Mouse (Mus musculus) kidney, embryonic 16.5 days (tissue): ENCODE measurements around the gene Trim80. TPM values are rescaled to one million over a fixed set of nuclear protein-coding genes. Genes with fewer than 3 reads are reported as not detected.
A peak's percentile ranks its signal among the peaks of the same experiment; 100 is the strongest.
"Not testable (repeated sequence)": the region's sequence is repeated elsewhere in the genome, so short reads cannot be mapped to it uniquely, and the experiment has no call there.

ENCODE experiments used
- ATAC-seq: fragments of 200-750 bp; cut with Nextera tagmentation; 2 replicates; pipeline ENCODE4 v1.8.0; 2017; ENCODE audit warnings: moderate TSS enrichment; ENCODE audit not compliant: low FRiP score, low TSS enrichment
- H3K27ac ChIP-seq: fragments of 300-500 bp; sonication (generic); 2 replicates; pipeline ENCODE4 v1.5.1; 2014; ENCODE audit warnings: low read length
- H3K27me3 ChIP-seq: fragments of 300-500 bp; sonication (generic); 2 replicates; pipeline ENCODE4 v1.6.1; 2014; ENCODE audit warnings: low read length, control low read depth, mixed read lengths; ENCODE audit not compliant: insufficient read depth
- H3K36me3 ChIP-seq: fragments of 300-500 bp; sonication (generic); 2 replicates; pipeline ENCODE4 v1.6.1; 2014; ENCODE audit warnings: low read length, control low read depth, mixed read lengths; ENCODE audit not compliant: insufficient read depth
- H3K4me1 ChIP-seq: fragments of 300-500 bp; sonication (generic); 2 replicates; pipeline ENCODE4 v1.6.1; 2014; ENCODE audit warnings: low read length, control low read depth, mixed read lengths; ENCODE audit not compliant: insufficient read depth
- H3K4me2 ChIP-seq: fragments of 300-500 bp; sonication (generic); replicated peaks from 2 replicates; pipeline ENCODE4 v1.6.1; 2014; ENCODE audit warnings: low read depth, low read length
- H3K4me3 ChIP-seq: fragments of 300-500 bp; sonication (generic); 2 replicates; pipeline ENCODE4 v1.5.1; 2014; ENCODE audit warnings: mild to moderate bottlenecking, low read length
- H3K9ac ChIP-seq: fragments of 300-500 bp; sonication (generic); replicated peaks from 2 replicates; pipeline ENCODE4 v1.6.1; 2014; ENCODE audit warnings: low read length
- H3K9me3 ChIP-seq: fragments of 300-500 bp; sonication (generic); 2 replicates; pipeline ENCODE4 v1.6.1; 2016; ENCODE audit warnings: low read length, control low read depth
- WGBS: fragments of 180-500 bp; shearing (Covaris S2); extraction: QIAGEN DNeasy Blood & Tissue Kit; methylation state at CpG from one replicate; pipeline ENCODE4 v1.1.7; 2014; 5-methylcytosine and 5-hydroxymethylcytosine counted together
- microRNA-seq: library from miRNA; unstranded; fragments of <30 nt; microRNA quantifications from one replicate; pipeline ENCODE4, GENCODE M21; 2016
- polyA plus RNA-seq: library from polyadenylated mRNA; unstranded; fragments of >200 nt; fragmentation: Nextera tagmentation; extraction: Ambion mirVana; gene quantifications from 2 replicates; pipeline ENCODE4 v1.2.1, GENCODE M21; 2015

The Trim80 gene
- polyA plus RNA-seq, 1 experiment from 2014 or later = 0.12 TPM

DNA sequence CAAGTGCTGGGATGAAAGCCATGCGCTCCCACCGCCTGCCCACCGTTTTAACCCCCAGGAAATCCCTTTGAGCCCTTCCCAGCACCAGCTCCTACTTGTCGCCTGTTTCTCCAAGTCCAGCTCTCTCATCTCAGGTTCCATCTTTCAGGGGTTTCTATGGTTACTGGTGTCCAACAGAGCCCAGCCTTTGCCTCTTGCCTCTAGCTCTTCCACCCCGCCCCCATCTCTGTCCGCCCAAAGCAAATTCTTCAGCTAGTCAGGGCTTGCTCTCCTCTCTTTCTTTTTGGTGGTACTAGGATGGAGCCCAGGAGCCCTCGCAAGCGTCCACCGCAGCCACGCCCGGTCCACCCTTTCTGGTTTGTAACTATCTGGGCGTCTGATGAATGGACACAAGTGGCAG is 44.8 kb downstream of the Trim80 start:
- H3K9ac ChIP-seq = no peak overlapping the region
- H3K27me3 ChIP-seq = no peaks in the 10 kb centered on the region
- peak overlapping the region; percentile 23; the same call in 1 of the 2 replicates for H3K27ac ChIP-seq
- ATAC-seq = peak; percentile 36; the same call in 1 of the 2 replicates
- H3K36me3 ChIP-seq = peaks cover 4% of the 10 kb centered on the region
- H3K4me2 ChIP-seq = no peak overlapping the region
- no peaks in the 10 kb centered on the region for H3K9me3 ChIP-seq
- no peak overlapping the region for H3K4me3 ChIP-seq
- 47% methylated on average over 12 of the region's 12 CpGs for WGBS
- peaks cover 3% of the 10 kb centered on the region; the same call in 1 of the 2 replicates for H3K4me1 ChIP-seq

DNA sequence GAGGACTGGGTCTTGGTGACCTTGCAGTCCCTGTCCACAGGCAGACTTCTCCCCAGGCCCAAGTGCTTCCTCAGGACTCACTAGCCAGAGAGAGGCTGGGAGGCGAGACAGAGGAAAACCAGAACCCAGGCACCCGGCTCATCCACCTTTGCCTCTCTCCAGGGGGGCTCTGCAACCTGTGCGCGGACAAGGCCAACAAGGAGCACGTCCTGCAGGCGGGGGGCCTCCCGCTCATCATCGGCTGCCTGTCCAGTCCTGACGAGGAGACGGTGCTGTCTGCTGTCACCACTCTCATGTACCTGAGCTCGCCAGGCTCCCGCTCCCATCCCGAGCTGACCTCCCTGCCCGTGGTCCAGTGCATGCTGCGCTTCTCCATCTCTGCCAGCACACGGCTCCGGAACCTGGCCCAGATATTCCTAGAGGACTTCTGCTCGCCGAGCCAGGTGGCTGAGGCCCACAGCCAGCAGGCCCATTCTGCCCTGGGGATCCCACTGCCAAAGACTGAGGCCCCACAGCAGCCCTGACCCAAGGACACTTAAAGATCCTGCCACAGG is 48.3 kb downstream of the Trim80 start:
- H3K4me3 ChIP-seq = no peak overlapping the region
- H3K4me1 ChIP-seq = peaks cover 17% of the 10 kb centered on the region
- no peak overlapping the region for H3K27ac ChIP-seq
- peaks cover 4% of the 10 kb centered on the region; the same call in 1 of the 2 replicates for H3K36me3 ChIP-seq
- H3K27me3 ChIP-seq = no peaks in the 10 kb centered on the region
- no peaks in the 10 kb centered on the region for H3K9me3 ChIP-seq
- no peak for ATAC-seq
- H3K4me2 ChIP-seq = no peak overlapping the region
- H3K9ac ChIP-seq = no peak overlapping the region
- WGBS = 87% methylated on average over 19 of the region's 19 CpGs

DNA sequence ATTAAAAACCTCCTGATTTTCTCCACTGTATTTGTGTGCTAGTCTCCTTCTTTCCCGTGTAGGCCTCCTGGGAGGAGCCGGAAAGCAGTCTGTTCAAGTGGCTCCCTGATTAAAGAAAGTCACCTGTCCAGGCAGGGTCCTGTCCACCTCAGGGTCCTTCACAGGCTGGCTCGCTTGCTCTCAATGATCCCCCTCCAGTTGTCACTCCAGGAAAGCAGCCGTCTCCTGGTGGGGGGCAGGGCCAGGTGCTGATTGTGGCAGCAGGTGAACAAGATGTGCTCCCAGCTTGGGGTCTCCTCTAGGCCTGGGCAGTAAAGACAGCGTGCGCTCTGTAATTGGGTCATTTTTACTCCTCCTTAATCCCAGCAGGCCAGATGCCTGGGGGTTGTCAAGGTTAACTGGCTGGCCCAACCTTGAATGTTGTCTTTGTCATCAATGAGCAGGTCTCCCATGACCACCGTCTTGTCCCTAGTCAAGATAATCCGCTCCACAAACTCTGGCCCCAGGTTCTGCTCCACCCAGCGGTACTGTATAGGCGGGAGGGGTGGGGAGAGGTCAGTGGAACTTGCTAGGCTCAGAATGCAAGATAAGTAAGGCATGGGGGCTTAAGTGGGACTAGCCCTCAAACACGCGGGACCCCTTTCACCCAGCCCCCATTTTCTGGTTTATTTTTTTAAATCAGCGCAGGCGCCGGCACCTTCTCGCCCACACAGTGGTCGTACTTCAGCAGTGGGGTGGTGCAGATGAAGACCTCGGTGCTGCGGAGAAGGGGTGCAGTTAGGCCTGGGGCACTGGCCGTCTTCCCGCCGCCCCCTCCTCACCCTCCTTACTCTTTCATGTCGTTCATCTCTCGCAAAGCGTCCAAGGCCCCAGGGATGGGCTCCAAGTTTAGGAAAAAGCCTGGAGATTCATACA is 50.4 kb downstream of the Trim80 start:
- peaks cover 4% of the 10 kb centered on the region; the same call in 1 of the 2 replicates for H3K36me3 ChIP-seq
- H3K9ac ChIP-seq = peak overlapping the region; percentile 75
- peak overlapping the region; percentile 88 for H3K4me2 ChIP-seq
- H3K4me3 ChIP-seq = peak overlapping the region; percentile 77
- peak; percentile 32; the same call in 1 of the 2 replicates for ATAC-seq
- H3K27ac ChIP-seq = peak overlapping the region; percentile 82; the same call in 1 of the 2 replicates
- 23% methylated on average over 25 of the region's 25 CpGs for WGBS
- peaks cover 13% of the 10 kb centered on the region for H3K4me1 ChIP-seq
- no peaks in the 10 kb centered on the region for H3K27me3 ChIP-seq
- H3K9me3 ChIP-seq = no peaks in the 10 kb centered on the region

DNA sequence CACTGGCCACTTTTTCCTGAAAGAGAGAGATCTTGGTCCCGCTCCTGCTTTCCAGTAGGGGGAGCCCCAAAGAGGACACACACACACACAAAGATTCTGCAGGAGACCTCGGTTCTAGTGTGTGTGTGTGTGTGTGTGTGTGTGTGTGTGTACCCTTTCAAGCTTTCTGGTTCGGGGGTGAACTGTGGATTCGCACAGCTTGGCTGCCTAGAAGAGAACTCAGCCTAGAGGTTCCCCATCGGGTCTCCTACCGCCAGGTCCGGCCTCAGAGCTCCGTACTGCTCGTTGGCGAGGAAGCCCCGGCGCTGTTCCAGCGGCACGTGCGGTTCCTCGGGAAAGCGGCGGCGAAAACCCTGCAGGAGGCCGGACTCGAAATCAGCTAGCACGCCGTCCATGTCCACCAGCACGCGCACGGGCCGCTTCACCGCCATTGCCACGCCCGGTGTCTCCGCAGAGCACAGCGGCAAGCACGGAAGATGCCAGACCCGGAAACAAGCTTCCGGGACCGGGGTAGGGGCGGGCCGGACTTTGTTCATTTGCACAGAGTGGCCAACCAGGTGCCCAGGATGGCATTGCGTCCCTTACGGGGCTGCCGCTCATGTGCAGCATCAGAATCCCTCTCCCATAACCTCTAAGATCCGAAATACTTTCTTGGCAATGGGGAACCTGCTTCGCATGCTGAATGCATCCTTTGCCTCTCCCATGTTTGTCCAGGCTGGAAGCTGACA is 51.2 kb downstream of the Trim80 start, which contains the start of gene Nt5c:
TSS of gene Nt5c (minus strand) at position 507 of the 728 bp plus-strand sequence.
- peak within 1 kb of the TSS; percentile 77 for H3K4me3 ChIP-seq
- H3K9ac ChIP-seq = peak within 1 kb of the TSS; percentile 75
- 0% methylated on average over 43 of the region's 43 CpGs for WGBS
- H3K27ac ChIP-seq = peak within 1 kb of the TSS; percentile 82
- H3K27me3 ChIP-seq = no peaks in the 10 kb centered on the region
- H3K36me3 ChIP-seq = peaks cover 4% of the 10 kb centered on the region; the same call in 1 of the 2 replicates
- ATAC-seq = peak; percentile 92
- no peaks in the 10 kb centered on the region for H3K9me3 ChIP-seq
- H3K4me1 ChIP-seq = peaks cover 13% of the 10 kb centered on the region
- H3K4me2 ChIP-seq = peak within 1 kb of the TSS; percentile 88

DNA sequence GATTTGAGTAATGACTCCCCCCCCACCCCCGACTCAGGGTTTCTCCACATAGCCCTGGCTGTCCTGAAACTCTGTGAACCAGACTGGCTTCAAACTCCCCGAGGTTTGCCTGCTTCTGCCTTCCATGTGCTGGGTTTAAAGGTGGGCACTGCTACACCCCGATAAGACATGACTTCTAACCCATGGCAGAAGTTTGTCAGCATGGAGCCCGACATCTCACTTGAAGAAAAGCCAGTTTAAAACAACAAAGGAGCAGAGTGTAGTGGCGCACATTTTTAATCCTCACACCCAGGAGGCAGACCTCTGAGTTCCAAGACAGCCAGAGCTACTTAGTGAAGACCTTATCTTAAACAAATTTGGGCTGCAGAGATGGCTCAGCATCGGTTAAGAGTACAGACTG is 52.0 kb downstream of the Trim80 start:
- no peak for ATAC-seq
- Histone ChIP-seq H3K4me2 (peak overlapping the region; percentile 88), H3K9me3 (no peaks in the 10 kb centered on the region), H3K9ac (peak overlapping the region; percentile 75), H3K4me3 (peak overlapping the region; percentile 77), H3K4me1 (peaks cover 13% of the 10 kb centered on the region), H3K27me3 (no peaks in the 10 kb centered on the region), H3K36me3 (peaks cover 12% of the 10 kb centered on the region), H3K27ac (no peak overlapping the region)
- WGBS = 36% methylated on average over 6 of the region's 6 CpGs

DNA sequence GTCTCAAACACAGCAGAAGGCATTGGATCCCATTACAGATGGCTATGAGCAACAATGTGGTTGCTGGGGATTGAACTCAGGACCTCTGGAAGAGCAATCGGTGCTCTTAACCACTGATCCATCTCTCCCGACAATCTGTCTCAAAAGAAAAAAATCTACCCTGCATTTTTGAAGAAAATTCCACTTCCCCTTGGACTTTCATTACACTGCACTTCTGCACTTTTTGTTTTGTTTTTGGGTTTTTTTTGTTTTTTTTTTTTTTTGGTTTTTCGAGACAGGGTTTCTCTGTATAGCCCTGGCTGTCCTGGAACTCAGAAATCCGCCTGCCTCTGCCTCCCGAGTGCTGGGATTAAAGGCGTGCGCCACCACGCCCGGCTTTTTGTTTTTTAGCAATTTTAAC is 56.2 kb downstream of the Trim80 start:
- peaks cover 43% of the 10 kb centered on the region for H3K36me3 ChIP-seq
- not testable (repeated sequence) for H3K27me3 ChIP-seq, H3K9ac ChIP-seq, H3K9me3 ChIP-seq, ATAC-seq, H3K4me1 ChIP-seq, H3K4me2 ChIP-seq, H3K4me3 ChIP-seq, H3K27ac ChIP-seq
- WGBS = 91% methylated on average over 9 of the region's 9 CpGs

Small RNA genes within 50 kb of the gene (microRNA-seq; reads per million reads assigned to microRNA genes)
- gene Mir3968 = not detected

Other genes with a start within 250 kb of the Trim80 start
- not detected in 2 replicates for gene Grin2c, start 173.3 kb upstream of the Trim80 start, polyA plus RNA-seq
- 20.0 and 23.6 TPM in 2 replicates for gene Fdxr, start 163.5 kb upstream of the Trim80 start, polyA plus RNA-seq
- 0.40 and 0.42 TPM in 2 replicates for gene Fads6, start 142.9 kb upstream of the Trim80 start, polyA plus RNA-seq
- 0.64 TPM in 1 of 2 replicates, not detected in the other for gene Otop2, start 133.4 kb upstream of the Trim80 start, polyA plus RNA-seq
- 0.05 TPM in 1 of 2 replicates, not detected in the other for gene Ush1g, start 118.5 kb upstream of the Trim80 start, polyA plus RNA-seq
- gene Otop3, start 105.8 kb upstream of the Trim80 start, polyA plus RNA-seq = not detected in 2 replicates
- 7.9 and 8.6 TPM in 2 replicates for gene Hid1, start 72.8 kb upstream of the Trim80 start, polyA plus RNA-seq
- 7.9 and 10.2 TPM in 2 replicates for gene Cdr2l, start 58.6 kb upstream of the Trim80 start, polyA plus RNA-seq
- gene Mrpl58, start 36.8 kb upstream of the Trim80 start, polyA plus RNA-seq = 195 and 203 TPM in 2 replicates
- 942 and 981 TPM in 2 replicates for gene Atp5h, start 20.6 kb upstream of the Trim80 start, polyA plus RNA-seq
- 4.7 and 4.8 TPM in 2 replicates for gene Kctd2, start 20.4 kb upstream of the Trim80 start, polyA plus RNA-seq
- gene Slc16a5, start 21.9 kb downstream of the Trim80 start, polyA plus RNA-seq = 28.4 and 31.5 TPM in 2 replicates
- 9.0 and 10.5 TPM in 2 replicates for gene Armc7, start 35.1 kb downstream of the Trim80 start, polyA plus RNA-seq
- 77.6 and 82.1 TPM in 2 replicates for gene Nt5c, start 51.3 kb downstream of the Trim80 start, polyA plus RNA-seq
- 457 and 461 TPM in 2 replicates for gene Jpt1, start 73.8 kb downstream of the Trim80 start, polyA plus RNA-seq
- gene Sumo2, start 95.7 kb downstream of the Trim80 start, polyA plus RNA-seq = 939 and 944 TPM in 2 replicates
- gene Nup85, start 123.9 kb downstream of the Trim80 start, polyA plus RNA-seq = 180 and 184 TPM in 2 replicates
- 101 and 103 TPM in 2 replicates for gene Mrps7, start 163.4 kb downstream of the Trim80 start, polyA plus RNA-seq
- gene Gga3, start 163.5 kb downstream of the Trim80 start, polyA plus RNA-seq = 24.5 and 26.8 TPM in 2 replicates
- gene Mif4gd, start 172.4 kb downstream of the Trim80 start, polyA plus RNA-seq = 42.8 and 47.1 TPM in 2 replicates
- gene Slc25a19, start 187.8 kb downstream of the Trim80 start, polyA plus RNA-seq = 51.0 and 56.1 TPM in 2 replicates